Mouse (Mus musculus): ENCODE data around the gene Habp2. TPM values are rescaled to one million over a fixed set of nuclear protein-coding genes. Genes with fewer than 3 reads are reported as not detected.
A peak's percentile ranks its signal among the peaks of the same experiment; 100 is the strongest.

Habp2 gene
- polyA plus RNA-seq, 1 experiment: 303 TPM

DNA sequence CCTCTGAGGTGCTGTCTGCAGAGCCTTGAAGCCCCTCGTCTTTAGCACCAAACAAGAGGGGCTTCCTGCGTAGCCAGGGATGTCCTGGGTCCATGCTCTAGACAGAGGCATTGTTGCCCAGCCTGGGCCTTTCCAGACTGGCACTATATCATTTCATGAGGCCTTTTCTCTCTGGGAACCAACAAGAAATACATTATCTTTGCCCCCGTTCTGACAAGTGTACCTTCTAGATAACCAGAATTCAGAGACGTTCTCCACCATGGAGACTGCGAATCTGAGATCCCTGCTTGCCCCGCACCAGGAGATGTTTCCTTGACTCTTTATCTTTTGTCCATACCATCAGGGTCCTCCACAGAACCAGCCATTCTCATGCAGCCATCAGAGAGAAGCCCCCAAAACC is 32.7 kb downstream of the Habp2 start:
- no peak for DNase-seq
- H3K27ac ChIP-seq (ENCODE audit: insufficient read depth, low read depth, low read length): no peak overlapping the region
- H3K4me1 ChIP-seq (ENCODE audit: control insufficient read depth, insufficient read depth, low read length): no peaks in the 10 kb centered on the region
- H3K36me3 ChIP-seq (ENCODE audit: control insufficient read depth, insufficient read depth, low read length): no peaks in the 10 kb centered on the region
- whole genome bisulfite sequencing: 95% methylated on average over 6 of the region's 6 CpGs
- no peaks in the 10 kb centered on the region for H3K27me3 ChIP-seq (replicated peaks; ENCODE audit: control insufficient read depth, insufficient read depth, low read length)
- H3K4me3 ChIP-seq (ENCODE audit: insufficient read depth, low read depth, low read length): no peak overlapping the region
- no peak for TF ChIP-seq CTCF (conservative IDR thresholded peaks at IDR 0.05; ENCODE audit: insufficient read depth, insufficient read length, low read depth, low read length)
- TF ChIP-seq POLR2A (IDR thresholded peaks at IDR 0.05; ENCODE audit: low read depth, low read length): no peak

DNA sequence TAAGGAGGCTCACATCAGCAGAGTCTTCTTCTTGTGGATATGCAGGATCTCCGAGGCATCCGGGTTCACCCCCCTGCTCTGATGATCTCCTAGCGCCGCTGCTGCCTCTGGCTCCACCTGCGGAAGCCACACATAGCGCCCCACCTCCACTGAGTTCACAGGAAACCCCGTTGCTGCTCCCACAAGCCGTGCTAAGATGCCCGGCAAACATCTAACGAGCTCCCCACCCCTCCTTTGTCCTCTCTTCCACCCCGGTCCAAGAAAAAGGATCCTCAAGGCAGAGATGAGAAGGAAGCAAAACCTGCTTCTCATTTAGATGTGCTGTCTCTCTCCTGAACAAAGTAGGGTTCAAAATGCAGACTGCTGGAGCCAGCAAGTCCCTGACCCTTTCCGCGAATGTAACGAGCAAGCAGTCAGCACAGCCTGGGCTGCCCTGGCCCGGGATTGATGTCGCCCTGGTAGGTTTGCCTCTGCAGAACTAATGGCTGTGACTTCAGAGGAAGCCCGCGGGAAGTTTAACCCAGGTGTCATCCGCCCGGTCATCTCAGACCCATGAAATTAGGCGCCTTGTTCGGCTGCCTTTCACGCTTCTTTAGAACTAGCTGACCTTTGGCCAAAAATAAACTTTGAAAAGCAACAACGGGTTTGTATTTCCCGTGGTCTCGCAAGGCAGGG is 33.4 kb downstream of the Habp2 start:
- no peak overlapping the region for H3K4me3 ChIP-seq (ENCODE audit: insufficient read depth, low read depth, low read length)
- 25% methylated on average over 26 of the region's 26 CpGs for WGBS

DNA sequence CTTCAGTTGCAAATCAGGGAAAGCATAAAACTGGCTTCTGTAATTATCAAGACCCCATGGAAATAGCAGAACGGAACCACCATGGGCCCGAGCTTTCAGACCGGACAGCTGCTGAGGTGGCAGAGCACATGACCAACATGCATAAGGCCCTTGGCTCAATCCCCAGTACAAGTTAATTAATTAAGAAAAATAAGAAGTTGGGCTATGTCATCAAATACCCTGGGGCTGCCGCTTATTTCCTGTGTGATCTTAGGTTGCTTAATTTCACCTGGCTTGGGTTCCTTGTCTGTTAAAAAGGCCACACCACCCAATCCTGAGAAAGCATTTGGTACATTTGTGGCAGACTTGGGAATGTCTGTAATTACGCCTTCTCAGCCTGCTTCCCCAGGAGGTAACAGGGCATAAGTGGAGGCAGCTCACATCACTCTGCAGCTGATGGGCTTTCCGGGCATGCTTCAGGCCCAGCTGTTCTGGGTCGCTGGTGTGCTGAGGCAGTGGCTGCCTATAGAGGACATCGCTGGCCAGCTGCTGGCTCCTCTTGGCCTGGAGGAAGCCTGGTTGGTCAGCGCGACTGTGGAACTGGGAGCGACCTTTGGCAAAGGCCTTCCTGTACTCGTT is 34.5 kb downstream of the Habp2 start:
- WGBS: 53% methylated on average over 12 of the region's 12 CpGs
- no peaks in the 10 kb centered on the region for H3K36me3 ChIP-seq (ENCODE audit: control insufficient read depth, insufficient read depth, low read length)

More for the DNA sequence above, 33.4 kb downstream of the Habp2 start:
- TF ChIP-seq CTCF (conservative IDR thresholded peaks at IDR 0.05; ENCODE audit: insufficient read depth, insufficient read length, low read depth, low read length) (no peak), POLR2A (IDR thresholded peaks at IDR 0.05; ENCODE audit: low read depth, low read length) (no peak)
- Histone ChIP-seq H3K27me3 (replicated peaks; ENCODE audit: control insufficient read depth, insufficient read depth, low read length) (no peaks in the 10 kb centered on the region), H3K27ac (ENCODE audit: insufficient read depth, low read depth, low read length) (peak overlapping the region; percentile 58; the same call in 1 of the 2 replicates), H3K4me1 (ENCODE audit: control insufficient read depth, insufficient read depth, low read length) (no peaks in the 10 kb centered on the region), H3K36me3 (ENCODE audit: control insufficient read depth, insufficient read depth, low read length) (no peaks in the 10 kb centered on the region)
- DNase-seq: peak; percentile 61

DNA sequence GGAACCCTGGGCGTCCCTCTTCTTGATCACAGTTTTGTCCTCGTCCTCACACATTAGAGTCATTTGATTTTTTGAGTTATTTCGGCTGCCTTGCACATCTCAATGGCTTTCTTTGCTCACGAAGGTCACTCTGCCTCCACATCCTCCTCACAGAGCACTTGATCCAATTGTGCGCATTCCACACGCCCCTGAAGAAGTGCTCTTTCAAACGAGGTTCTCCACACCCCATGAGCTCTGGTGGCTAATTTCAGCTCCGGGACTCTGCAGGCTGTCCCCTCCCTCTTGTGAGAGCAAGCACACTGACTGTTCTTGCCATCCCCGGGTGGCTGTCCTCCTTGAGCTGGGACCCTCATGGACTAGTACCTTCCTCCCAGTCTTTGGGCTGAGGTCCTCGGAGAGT is 38.7 kb downstream of the Habp2 start:
- Histone ChIP-seq H3K27ac (ENCODE audit: insufficient read depth, low read depth, low read length) (no peak overlapping the region), H3K4me3 (ENCODE audit: insufficient read depth, low read depth, low read length) (no peak overlapping the region), H3K27me3 (replicated peaks; ENCODE audit: control insufficient read depth, insufficient read depth, low read length) (no peaks in the 10 kb centered on the region), H3K36me3 (ENCODE audit: control insufficient read depth, insufficient read depth, low read length) (no peaks in the 10 kb centered on the region), H3K4me1 (ENCODE audit: control insufficient read depth, insufficient read depth, low read length) (no peaks in the 10 kb centered on the region)
- no peak for TF ChIP-seq CTCF (conservative IDR thresholded peaks at IDR 0.05; ENCODE audit: insufficient read depth, insufficient read length, low read depth, low read length)
- no peak for TF ChIP-seq POLR2A (IDR thresholded peaks at IDR 0.05; ENCODE audit: low read depth, low read length)
- WGBS: 53% methylated on average over 10 of the region's 10 CpGs
- no peak for DNase-seq

More for the DNA sequence above, 34.5 kb downstream of the Habp2 start:
- H3K4me1 ChIP-seq (ENCODE audit: control insufficient read depth, insufficient read depth, low read length): no peaks in the 10 kb centered on the region
- H3K4me3 ChIP-seq (ENCODE audit: insufficient read depth, low read depth, low read length): no peak overlapping the region
- no peak for TF ChIP-seq POLR2A (IDR thresholded peaks at IDR 0.05; ENCODE audit: low read depth, low read length)
- no peak for TF ChIP-seq CTCF (conservative IDR thresholded peaks at IDR 0.05; ENCODE audit: insufficient read depth, insufficient read length, low read depth, low read length)
- peak; percentile 59 for DNase-seq
- H3K27me3 ChIP-seq (replicated peaks; ENCODE audit: control insufficient read depth, insufficient read depth, low read length): no peaks in the 10 kb centered on the region
- peak overlapping the region; percentile 58 for H3K27ac ChIP-seq (ENCODE audit: insufficient read depth, low read depth, low read length)

DNA sequence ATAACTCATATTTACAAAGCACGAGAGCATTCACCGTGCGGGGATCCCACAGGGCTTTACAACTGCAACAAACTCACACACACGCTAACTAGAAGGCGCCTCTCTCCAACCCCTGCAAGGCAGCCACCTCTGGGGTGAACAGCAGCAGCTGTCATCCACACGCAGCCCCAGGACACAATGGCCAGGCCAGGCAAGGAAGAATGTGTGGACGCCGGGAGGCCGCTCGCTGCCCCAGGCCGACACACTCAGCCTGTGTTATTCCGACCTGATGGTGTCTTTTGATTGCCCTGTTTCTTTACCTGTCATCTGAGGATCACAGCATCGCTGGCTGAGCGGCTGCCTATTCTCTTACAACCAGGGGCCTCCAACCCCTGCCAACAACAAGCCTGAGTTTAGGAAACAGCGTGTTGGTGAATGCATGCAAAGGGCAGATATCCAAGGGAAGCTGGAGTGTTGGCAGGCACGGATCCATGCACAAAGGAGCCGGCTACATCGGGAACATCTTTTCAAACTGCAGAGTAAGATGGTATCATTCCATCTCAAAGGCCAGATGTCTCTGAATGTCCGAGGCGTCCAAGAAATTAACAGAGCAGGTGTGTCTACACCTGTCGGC is 39.4 kb downstream of the Habp2 start:
- Histone ChIP-seq H3K4me1 (ENCODE audit: control insufficient read depth, insufficient read depth, low read length) (no peaks in the 10 kb centered on the region), H3K27ac (ENCODE audit: insufficient read depth, low read depth, low read length) (no peak overlapping the region), H3K36me3 (ENCODE audit: control insufficient read depth, insufficient read depth, low read length) (no peaks in the 10 kb centered on the region), H3K27me3 (replicated peaks; ENCODE audit: control insufficient read depth, insufficient read depth, low read length) (no peaks in the 10 kb centered on the region), H3K4me3 (ENCODE audit: insufficient read depth, low read depth, low read length) (no peak overlapping the region)
- TF ChIP-seq POLR2A (IDR thresholded peaks at IDR 0.05; ENCODE audit: low read depth, low read length) (no peak), CTCF (conservative IDR thresholded peaks at IDR 0.05; ENCODE audit: insufficient read depth, insufficient read length, low read depth, low read length) (no peak)
- no peak for DNase-seq
- 67% methylated on average over 21 of the region's 21 CpGs for WGBS

DNA sequence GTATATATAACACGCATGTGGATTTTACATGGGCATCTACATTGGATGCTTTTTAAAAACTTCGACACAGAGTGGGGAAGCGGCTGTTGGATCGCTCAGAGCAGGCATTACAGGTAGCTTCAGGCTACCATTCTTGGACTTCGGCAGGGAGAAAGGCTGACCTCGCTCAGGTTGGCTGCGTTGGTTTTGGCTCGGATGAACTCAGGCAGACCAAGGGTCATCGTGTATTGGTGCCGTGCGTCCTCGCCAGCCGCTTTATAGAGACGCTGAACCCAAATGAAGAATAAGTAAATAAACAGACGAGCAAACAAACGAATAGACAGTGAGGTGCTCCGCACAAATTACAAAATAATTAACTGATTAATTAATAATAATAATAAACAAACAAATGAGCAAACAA is 49.4 kb downstream of the Habp2 start:
- H3K4me1 ChIP-seq (ENCODE audit: control insufficient read depth, insufficient read depth, low read length): no peaks in the 10 kb centered on the region

DNA sequence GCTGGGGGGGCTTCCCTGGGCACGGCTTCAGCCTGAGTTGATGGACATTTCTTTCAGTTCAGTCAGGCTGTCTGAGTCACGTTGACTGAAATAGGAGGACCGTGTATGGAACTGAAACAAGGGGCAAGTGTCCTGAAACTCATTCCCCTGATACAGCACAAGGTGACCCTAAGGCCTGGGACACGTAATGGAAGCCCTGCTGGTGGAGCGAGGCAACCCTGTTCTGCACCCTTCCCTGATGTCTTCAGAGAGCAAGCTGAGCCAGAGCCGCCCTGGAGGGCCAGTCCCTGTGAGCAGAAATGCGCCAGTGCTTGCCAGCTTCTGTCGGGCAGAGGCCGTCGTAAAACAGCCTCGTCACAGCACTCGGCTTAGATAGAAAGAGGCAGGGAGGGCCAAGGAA is 49.9 kb downstream of the Habp2 start:
- peak overlapping the region; percentile 72; the same call in 1 of the 2 replicates for H3K27ac ChIP-seq (ENCODE audit: insufficient read depth, low read depth, low read length)
- no peaks in the 10 kb centered on the region for H3K36me3 ChIP-seq (ENCODE audit: control insufficient read depth, insufficient read depth, low read length)
- H3K4me1 ChIP-seq (ENCODE audit: control insufficient read depth, insufficient read depth, low read length): no peaks in the 10 kb centered on the region
- peak; percentile 46 for DNase-seq
- H3K27me3 ChIP-seq (replicated peaks; ENCODE audit: control insufficient read depth, insufficient read depth, low read length): no peaks in the 10 kb centered on the region
- H3K4me3 ChIP-seq (ENCODE audit: insufficient read depth, low read depth, low read length): no peak overlapping the region
- 51% methylated on average over 12 of the region's 12 CpGs for WGBS
- no peak for TF ChIP-seq CTCF (conservative IDR thresholded peaks at IDR 0.05; ENCODE audit: insufficient read depth, insufficient read length, low read depth, low read length)
- no peak for TF ChIP-seq POLR2A (IDR thresholded peaks at IDR 0.05; ENCODE audit: low read depth, low read length)

More for the DNA sequence above, 49.4 kb downstream of the Habp2 start:
- WGBS: 71% methylated on average over 17 of the region's 17 CpGs
- Histone ChIP-seq H3K27ac (ENCODE audit: insufficient read depth, low read depth, low read length) (peak overlapping the region; percentile 51; the same call in 1 of the 2 replicates), H3K27me3 (replicated peaks; ENCODE audit: control insufficient read depth, insufficient read depth, low read length) (no peaks in the 10 kb centered on the region), H3K4me3 (ENCODE audit: insufficient read depth, low read depth, low read length) (no peak overlapping the region), H3K36me3 (ENCODE audit: control insufficient read depth, insufficient read depth, low read length) (no peaks in the 10 kb centered on the region)
- peak; percentile 80 for DNase-seq
- TF ChIP-seq POLR2A (IDR thresholded peaks at IDR 0.05; ENCODE audit: low read depth, low read length) (no peak), CTCF (conservative IDR thresholded peaks at IDR 0.05; ENCODE audit: insufficient read depth, insufficient read length, low read depth, low read length) (no peak)
